Mouse (Mus musculus) ovary, postnatal 10 days (tissue): Measurements from ENCODE around the gene Tex33.
"Not testable (repeated sequence)": the region's sequence is repeated elsewhere in the genome, so short reads cannot be mapped to it uniquely, and the experiment has no call there.

Experiments
- DNase-seq: peaks from one replicate; pipeline ENCODE4 v3.0.0; 2022; ENCODE audit warnings: low spot score

The Tex33 gene

DNA sequence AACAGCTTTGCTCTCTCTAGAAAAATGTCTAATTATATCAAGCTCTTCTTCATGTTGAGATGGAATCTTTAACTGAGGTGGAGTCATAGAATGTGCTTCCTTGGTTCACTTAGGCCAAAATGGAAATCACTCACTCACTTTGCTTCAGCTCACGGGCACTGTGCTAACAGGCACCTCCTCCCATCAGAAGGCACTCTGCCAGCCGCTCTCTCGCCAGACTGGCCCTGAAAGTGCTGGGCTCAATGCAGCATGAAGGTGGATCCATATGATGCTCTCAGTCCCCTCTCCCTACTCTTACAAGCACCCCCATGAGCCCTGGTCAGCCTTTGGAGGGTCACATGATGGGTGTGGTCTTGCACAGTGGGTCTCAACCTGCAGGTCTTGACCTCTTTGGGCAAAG lies 21.5 kb downstream of the Tex33 start:
- no peak for DNase-seq

DNA sequence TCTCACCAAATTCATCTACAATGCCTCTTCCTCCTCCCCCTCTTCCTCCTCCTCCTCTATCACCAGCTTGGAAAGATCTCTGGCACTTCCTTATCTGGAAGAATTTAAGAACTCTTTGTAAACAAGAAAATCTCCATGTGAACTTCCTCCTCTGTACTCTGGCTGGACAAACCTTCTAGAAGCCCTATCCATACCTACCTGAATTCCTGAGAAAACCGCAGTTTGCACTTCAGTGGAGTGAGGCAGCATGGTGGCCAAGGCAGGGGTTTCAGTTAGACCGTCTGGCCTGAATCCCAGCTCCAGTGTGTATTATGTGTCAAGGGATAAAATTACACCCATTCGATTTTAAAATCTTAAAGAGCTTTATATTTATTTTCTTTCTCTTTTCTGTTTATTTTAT lies 22.9 kb downstream of the Tex33 start:
- DNase-seq, result no peak

DNA sequence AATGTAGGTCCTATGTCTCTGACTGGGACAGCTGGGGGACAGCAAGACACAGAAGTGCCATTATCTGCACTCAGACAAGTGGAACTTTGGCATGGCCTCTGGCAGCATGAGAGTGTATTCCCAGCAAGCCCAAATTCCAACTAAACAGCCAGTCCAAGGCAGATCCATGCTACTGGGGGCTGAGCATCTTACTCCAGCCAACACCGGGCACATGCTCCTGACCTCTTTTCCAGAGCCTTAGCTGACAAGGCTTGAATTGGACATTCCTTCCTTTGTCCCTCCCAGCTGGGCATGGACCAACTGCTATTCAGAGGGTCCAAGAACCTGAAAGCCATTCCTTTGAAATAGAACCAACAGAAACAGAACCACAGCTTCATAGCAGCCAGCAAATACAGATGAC lies 26.1 kb downstream of the Tex33 start:
- no peak for DNase-seq

DNA sequence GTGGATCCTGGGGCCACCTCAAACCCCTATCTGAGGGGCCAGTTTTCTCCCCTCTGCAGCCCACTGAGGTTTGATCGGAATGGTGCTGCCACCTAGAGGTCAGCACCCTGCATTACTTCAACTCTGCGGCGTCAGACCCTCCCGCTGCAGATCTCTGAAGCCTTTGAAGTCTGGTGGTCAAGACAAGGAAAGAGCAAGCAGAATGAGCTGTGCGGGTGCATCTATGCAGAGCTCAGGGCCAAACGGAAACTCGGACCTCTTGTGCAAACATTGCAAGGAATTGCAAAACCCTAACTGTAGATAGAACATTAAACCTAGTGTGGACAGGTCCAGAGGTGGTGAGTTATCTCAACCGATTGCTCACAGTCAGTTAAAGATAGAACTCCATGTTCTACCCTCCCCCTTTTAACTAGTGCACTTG lies 26.8 kb downstream of the Tex33 start:
- no peak for DNase-seq

DNA sequence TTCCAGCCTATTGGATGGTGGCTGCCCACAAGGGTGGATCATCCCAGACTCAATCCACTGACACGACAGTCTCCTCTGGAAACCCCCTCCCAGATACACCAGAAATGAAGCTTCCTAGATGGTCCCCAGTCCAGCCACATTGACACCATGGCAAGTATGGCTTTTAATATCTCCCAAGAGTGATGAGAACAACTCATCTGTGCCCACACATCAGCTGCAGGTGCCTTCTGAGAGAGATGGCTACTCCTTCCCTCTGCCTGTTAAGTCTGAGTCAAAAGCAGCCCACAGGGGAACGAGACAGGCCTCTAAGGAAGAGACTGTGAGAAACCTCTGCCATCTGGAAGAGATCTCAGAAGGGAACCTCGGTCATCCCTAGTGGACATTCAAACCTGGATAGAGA lies 27.9 kb downstream of the Tex33 start:
- no peak for DNase-seq

DNA sequence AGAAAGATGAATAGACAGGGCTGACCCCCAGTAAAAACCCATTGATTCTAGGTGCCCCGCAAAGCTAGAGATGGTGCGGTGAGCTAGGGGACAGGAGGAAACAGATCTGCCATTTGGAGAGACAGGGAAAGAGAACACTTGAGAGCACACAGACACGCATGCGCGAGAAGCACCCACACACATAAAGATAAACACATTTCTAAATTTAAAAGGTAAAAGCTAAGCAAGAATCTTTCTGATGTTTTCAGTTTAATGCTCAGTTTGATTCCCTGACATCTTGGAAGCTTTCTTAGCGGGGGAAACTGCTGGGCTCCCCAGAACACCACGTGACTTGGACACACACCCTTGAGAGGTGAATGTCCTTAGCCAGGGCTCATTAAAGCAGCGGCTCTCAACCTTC lies 28.8 kb downstream of the Tex33 start:
- no peak for DNase-seq

DNA sequence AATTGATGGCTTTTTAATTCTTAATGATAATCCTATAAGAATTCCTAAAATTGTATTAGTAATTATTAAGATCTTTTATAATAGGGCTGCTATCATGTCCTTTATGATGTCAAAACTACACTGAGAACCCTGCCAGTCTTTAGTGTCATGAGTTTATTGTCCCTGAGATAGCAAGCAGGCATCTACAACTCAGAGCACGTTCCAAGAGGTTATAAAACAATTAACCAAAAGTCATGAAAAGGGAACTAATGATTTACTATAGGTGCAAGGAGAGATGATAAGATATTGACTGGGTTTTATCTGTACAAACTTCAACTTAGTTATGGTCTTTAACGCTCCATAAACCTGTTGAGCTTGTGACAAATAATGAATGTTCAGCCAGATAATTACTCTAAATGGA lies 29.8 kb downstream of the Tex33 start:
- no peak for DNase-seq

DNA sequence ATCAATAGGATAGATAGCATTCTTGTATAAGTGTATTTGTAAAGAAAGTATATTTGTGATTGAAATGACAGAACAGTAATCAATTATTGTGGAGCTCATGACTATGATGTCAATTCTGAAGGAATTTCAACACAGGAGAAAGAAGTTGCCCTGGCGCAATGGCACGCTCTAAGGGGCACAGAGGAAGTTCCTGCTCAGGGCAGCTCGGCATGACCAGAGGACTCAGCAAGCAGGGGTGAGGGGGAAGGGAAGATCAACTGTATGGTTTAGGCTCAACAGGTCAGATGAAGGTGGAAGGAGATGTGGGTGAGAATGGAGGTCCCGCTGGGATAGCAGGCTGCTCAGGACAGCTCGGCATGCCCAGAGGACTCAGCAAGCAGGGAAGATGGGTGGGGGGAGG lies 40.2 kb downstream of the Tex33 start:
- no peak for DNase-seq

DNA sequence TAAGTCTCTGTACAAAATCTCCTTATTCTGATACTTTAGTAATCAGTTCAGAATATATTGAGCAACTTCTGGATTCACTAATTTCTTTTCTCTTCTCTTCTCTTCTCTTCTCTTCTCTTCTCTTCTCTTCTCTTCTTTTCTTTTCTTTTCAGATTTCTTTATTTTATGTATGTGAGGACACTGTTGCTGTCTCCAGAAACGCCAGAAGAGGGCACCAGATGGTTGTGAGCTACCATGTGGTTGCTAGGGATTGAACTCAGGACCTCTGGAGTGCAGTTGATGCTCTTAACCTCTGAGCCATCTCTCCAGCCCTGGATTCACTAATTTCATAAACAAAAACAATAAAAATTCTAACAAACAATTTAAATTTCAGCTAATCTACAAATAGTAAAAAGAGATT lies 40.8 kb downstream of the Tex33 start:
- DNase-seq, result no peak

DNA sequence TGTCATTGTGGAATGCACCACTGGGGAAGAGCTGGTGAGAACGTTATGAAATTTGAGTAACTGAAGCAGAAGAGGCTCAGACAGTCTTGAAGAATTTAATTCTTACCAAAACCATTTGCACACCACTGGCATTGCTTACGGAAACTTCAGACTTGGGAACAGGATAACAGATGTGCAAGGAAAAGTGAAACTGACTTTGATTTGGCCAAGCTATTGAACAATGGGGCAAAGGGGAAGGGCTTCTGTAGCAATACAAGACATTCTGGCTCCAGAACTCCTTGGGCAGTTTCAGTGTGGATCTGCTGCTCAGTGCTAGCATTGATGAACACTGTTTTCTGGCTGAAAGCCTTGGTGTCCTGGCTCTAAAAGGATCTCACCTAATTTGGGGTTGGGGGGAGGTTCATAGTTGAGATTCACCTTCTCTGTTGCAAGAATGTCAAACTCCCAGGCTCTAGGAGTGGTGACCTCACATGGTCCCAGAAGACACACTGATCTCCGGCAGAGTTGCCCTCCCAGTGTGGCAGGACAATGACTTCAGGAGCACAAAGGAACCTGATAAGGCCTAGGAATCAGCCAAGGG lies 44.0 kb downstream of the Tex33 start:
- no peak for DNase-seq

DNA sequence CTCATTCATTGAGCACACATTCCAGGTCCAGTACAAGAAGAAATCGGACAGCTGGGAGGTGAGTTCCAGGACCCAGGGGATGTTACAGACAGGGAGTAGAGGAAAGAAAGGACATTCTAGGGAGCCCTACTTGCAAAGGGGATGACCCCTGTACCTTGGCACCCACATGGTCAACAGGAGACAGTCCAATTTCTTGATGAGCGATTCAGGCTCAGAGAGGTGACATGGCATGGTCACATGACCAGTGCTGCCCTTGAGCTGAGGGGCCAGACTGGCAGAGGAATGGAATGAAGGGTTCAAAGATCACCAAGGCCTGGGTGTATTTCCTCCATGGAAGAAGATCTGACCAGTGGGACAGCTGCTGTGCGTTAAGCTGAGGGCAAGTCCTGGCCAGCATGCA lies 51.1 kb downstream of the Tex33 start:
- no peak for DNase-seq

DNA sequence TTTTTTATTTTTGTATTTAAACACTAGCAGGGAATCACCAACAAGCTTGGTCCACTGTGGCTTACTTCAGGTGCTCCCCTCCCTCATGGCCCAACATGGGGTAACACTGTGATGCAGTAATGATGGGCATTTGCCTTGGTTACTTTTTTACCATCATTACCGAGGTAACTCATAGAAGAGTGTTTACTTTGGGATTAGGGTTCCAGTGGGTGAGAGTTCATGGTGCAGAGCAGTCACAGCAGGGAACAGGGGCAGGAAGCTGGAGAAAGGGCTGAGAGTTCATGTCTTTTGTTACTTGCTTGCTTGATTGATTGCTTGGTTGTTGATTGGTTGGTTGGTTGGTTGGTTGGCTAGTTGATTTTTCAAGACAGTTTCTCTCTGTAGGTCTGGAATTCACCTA lies 52.0 kb downstream of the Tex33 start:
- DNase-seq, result no peak

DNA sequence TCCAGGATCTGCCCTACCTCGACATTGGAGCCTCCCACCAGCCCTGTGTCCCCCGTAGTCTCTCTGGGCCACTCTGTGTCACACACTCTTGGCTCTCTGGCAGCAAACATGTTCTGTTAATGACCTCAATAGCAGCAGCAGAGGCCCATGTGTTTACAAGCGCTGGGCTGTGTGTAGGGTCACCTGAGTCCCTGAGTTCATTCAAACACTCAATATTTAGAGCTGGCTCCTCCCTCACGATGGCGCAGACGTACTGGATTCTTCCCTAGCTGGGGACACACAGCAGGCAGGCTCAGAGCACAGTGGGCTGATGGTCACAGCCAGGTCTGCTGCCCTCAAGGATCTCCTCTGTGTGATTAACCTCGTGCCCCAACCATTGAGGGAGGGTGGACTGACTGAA lies 54.8 kb downstream of the Tex33 start:
- DNase-seq, result not testable (repeated sequence)

DNA sequence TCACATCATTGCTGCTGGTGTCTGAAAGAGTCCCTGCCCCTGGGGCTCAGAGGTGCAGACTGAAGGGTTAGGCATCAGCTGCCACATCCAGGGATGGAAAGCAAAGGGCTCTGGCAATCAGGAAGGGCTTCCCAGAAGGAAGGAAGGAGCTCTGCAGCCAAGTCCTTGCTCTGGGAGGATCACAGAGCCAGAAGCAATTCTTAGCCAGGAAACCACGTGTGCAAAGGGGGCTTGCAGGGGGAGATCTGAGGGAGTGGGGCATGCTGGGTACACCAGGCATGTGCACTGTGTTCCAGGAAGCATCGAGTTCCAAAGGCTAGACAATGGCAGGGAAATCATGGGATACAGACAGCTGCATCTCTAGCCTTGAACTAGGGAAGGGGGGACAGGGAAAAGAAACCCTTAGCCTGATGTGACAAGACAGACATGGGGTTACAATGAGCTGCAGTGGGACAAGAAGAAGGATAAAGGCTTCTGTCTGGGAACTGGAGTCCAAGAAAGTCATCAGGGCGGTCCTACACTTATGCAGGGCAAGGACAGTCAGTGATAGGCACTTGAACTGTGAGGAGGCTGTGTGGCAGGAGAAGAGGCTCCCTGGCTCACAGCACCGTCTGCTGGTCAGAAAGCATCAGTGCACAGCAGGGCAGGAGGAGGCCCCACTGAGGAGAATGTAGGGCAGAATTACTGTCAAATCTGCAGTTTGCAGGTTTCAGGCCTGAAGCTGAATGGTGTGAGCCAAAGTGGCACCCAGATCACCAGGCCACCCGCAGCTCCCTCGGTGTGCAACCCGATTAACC lies 55.9 kb downstream of the Tex33 start:
- DNase-seq, result peak; percentile 22

DNA sequence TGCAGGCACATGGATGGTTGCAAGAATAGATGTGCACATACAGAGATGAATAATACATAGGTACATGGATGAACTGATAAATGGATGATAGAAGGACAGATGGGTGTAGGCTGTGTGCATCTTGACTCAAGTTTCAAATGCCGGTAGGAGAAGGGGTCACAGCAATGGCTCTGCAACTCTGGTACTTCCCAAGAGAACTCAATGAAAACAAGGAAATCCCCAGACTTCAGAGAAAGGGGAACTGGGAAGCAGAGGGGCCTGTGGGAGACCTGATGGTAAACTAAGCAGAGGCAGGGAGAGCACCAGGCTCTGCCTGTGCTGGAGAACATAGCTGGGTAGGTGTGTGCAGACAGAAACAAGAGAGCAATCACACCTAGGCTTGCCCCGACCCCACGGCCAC lies 61.3 kb downstream of the Tex33 start:
- no peak for DNase-seq

DNA sequence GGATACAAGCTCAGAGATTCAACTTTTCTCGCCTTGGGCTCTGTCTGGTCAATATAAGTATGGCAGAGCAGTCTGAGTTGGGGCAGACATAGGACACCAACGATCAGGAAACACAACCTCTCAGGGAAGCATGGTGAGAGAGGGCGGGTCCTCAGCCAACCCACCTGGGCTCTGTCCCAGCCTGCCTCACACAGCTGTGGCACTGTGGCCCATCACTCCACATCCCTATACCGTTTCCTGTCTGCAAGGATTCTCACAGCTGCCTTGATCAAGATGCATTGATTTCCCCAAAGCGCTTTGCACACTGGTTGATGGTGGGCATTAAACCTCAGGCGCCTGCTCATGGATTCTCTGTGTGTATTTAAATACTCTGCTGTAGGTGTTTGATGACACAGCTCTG lies 62.7 kb downstream of the Tex33 start:
- no peak for DNase-seq

DNA sequence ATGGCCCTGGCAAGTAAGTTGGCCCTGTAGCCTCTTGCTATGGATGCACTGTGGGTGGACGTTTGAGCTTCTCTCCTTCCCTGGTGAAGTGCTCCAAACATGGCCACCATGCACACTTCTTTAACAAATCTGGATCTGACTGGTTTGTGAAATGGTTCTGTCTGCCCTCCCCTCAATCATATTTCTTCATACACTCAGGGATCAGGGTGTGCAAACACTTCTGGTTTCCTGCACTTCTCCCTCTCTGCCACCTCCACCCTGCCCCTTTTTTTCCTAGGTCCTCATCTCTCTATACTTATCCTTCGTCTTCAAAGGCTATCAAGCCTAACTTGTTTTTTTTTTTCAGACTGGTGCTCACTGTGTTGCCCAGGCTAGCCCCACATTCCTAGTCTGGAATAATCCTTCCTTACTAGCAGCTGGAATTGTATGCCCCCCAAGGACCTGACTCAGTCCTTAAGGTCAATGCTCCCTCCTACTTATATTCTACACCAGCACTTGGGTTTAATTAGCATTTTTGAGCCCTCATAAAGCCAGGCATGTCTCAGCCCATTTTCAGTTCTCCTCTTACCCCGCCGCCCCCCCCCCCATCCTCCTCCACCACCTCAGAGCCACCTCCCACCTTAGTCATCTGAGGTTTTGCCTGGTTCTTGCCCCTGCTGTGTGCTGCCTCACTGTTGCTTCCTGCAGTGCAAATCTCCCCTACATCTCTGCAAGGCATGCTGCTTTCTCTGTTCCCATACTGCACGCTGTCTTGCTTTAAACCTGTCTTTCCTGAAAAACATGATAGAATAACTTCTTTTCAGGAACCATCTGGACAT lies 64.0 kb downstream of the Tex33 start:
- DNase-seq, result no peak

DNA sequence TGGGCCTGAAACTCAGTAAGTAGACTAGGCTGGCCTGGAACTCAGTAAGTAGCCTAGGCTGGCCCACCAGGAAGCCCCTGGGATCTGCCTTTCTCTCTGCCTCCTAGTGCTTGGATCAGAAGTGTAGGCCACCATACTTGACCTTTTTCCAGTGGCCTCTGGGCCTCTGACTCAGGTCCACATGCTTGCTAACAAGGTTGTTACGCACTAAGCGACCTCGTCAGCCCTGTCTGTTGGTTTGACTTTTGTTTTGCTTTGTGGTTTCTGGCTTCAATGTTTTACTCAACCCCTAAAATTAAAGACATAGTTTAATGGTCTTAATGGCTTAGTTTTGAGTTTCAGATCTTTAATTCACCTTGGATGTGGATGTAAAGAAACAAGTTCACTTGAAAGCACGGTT lies 65.0 kb downstream of the Tex33 start:
- DNase-seq, result no peak

DNA sequence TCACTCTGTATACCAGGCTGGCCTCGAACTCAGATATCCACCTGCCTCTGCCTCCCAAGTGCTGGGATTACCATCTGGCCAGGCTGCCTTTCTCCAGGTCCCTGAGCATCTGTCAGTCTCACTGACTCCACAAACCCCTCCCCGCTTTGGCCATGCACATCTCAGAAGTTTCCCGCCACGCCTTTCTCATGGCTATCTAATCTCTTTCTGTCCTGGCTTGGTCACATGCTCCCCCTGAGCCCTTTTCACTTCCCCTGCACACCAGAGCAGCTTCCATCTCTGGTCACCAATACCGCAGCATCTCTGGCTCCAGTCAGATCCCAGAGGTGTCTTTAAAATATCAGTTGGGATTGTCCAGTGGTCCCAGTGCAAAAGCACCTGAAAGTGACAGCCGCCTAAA lies 65.7 kb downstream of the Tex33 start:
- not testable (repeated sequence) for DNase-seq

DNA sequence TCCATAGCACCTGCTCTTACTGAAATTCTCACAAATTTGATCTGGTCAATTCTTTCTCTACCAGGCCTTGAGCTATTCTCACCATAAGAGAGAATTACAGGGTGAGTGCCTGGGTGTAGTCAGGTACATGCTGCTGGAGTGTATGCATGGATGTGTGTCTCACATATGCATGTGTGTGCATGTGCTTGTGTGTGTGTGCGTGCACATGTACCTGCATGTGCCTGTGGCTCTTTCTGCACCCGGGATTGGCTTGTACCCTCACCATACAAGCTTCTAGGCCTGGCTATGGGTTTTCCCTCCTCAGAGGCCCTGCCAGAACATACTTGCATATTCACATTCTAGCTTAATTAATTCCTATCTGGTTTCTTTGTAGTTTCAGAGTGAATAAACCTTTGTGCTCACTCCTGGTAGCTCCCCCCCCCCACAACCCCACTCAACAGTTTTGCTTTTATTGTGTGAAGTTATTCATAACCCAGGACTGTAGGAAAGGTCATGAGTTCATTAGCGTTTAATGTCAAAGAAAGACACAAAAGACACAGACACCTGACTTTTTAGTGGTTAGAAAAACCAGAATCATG lies 67.1 kb downstream of the Tex33 start:
- DNase-seq, result no peak
